ENCODE assay signal across 20 mouse cellular contexts in the genomic region with DNA sequence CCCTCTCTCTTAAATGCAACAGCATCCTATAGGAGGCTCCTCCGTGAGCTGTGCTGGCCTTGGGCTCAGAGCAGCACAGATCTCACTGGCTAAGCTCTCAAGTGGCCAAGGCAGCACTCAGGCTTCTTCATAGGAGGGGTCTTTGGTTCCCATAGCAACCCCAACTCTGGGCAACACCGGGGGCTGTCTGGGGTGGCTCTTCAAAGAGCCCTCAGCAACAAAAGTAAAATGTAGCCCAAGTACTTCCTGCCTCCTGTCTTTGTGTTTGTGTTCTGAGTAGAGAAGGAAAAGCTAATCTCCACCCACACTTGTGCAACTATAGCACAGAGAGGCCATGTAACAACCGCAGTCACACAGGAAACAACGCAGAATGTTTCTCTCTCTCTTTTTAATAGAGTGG.
DNase-seq lines count a peak whose midpoint lies in the region; ATAC-seq and TF ChIP-seq lines count a peak whose summit lies in the region.
"Had no signal": no experiment of that assay in that cellular context is flagged by ENCODE, and none has a peak within 500 bp of the region (broad histone marks: within the 10 kb centered on the region; RNA-seq: fewer than 3 reads in every experiment).

No protein-coding gene starts in this region.

- no peak overlapping the region for H3K4me2 ChIP-seq in forebrain, embryonic 14.5 days (ENCODE audit: low read length)
- H3K4me2 ChIP-seq in forebrain, postnatal 0 days (ENCODE audit: low read depth): no peak overlapping the region
- H3K4me2 ChIP-seq: forebrain, embryonic 15.5 days; heart, embryonic 13.5 days; limb, embryonic 12.5 days had no signal

- no peaks in the 10 kb centered on the region for H3K9me3 ChIP-seq in forebrain, embryonic 14.5 days (replicated peaks; ENCODE audit: control insufficient read depth, low read length)
- H3K9me3 ChIP-seq in forebrain, postnatal 0 days (ENCODE audit: low read length): no peaks in the 10 kb centered on the region
- H3K9me3 ChIP-seq: forebrain, embryonic 15.5 days; heart, embryonic 13.5 days; hindbrain, embryonic 10.5 days had no signal

- TF ChIP-seq POLR2A in spleen, adult 2 months (IDR thresholded peaks at IDR 0.05; ENCODE audit: low read depth, low read length): no peak

- H3K27ac ChIP-seq in forebrain, embryonic 14.5 days (ENCODE audit: low read depth, low read length): no peak overlapping the region
- H3K27ac ChIP-seq in forebrain, postnatal 0 days (ENCODE audit: low read depth, low read length): no peak overlapping the region
- peak overlapping the region; percentile 79 for H3K27ac ChIP-seq in spleen, adult 2 months (ENCODE audit: insufficient read depth, low read length)
- H3K27ac ChIP-seq: forebrain, embryonic 15.5 days; heart, embryonic 13.5 days; hindbrain, embryonic 10.5 days; limb, embryonic 12.5 days had no signal

- no peaks in the 10 kb centered on the region; the same call in 1 of the 2 replicates for H3K4me1 ChIP-seq in forebrain, embryonic 14.5 days (ENCODE audit: control insufficient read depth, insufficient read depth, low read length)
- H3K4me1 ChIP-seq in forebrain, postnatal 0 days (ENCODE audit: insufficient read depth): no peaks in the 10 kb centered on the region
- H3K4me1 ChIP-seq in spleen, adult 2 months (ENCODE audit: control insufficient read depth, insufficient read depth, insufficient read length): no peaks in the 10 kb centered on the region
- H3K4me1 ChIP-seq: forebrain, embryonic 15.5 days had no signal

- peak; percentile 19 for DNase-seq in forebrain, embryonic 14.5 days (ENCODE audit: low spot score)
- no peak for DNase-seq in forebrain, postnatal 0 days
- peak in 1 of 2 experiments; percentile 29 for DNase-seq in spleen, adult 2 months (ENCODE audit: low read depth in 1 of 2, low spot score in 2 of 2)
- DNase-seq in spleen, postnatal 10 days (ENCODE audit: low spot score in 2 of 2): no peak
- DNase-seq in thymus, postnatal 4 days: peak; percentile 55
- no peak for DNase-seq in layer of hippocampus, adult 8-10 months (ENCODE audit: low spot score in 2 of 2)
- DNase-seq in gastrocnemius, postnatal 4 days (ENCODE audit: low spot score in 2 of 2): no peak
- DNase-seq: adrenal gland, postnatal 14 days; cerebellum, postnatal 14 days; gastrocnemius, postnatal 14 days; kidney, postnatal 10 days; lung, postnatal 4 days; right cerebral cortex, adult 18-20 months had no signal

- WGBS in forebrain, embryonic 14.5 days: 37% methylated on average over 4 of the region's 4 CpGs
- 29% methylated on average over 4 of the region's 4 CpGs for WGBS in forebrain, postnatal 0 days
- 22% methylated on average over 4 of the region's 4 CpGs for WGBS in spleen, adult 2 months

- no peak overlapping the region for H3K9ac ChIP-seq in forebrain, embryonic 14.5 days (ENCODE audit: low read length)
- no peak overlapping the region for H3K9ac ChIP-seq in forebrain, postnatal 0 days
- H3K9ac ChIP-seq: forebrain, embryonic 15.5 days; heart, embryonic 13.5 days; limb, embryonic 12.5 days had no signal

- no peak overlapping the region for H3K4me3 ChIP-seq in forebrain, embryonic 14.5 days (ENCODE audit: low read depth, low read length)
- H3K4me3 ChIP-seq in forebrain, postnatal 0 days (ENCODE audit: low read depth, low read length): no peak overlapping the region
- no peak overlapping the region for H3K4me3 ChIP-seq in spleen, adult 2 months (ENCODE audit: extremely low read depth, insufficient read depth, insufficient read length)
- H3K4me3 ChIP-seq: forebrain, embryonic 15.5 days; heart, embryonic 13.5 days; hindbrain, embryonic 10.5 days; limb, embryonic 12.5 days had no signal

- TF ChIP-seq CTCF in forebrain, postnatal 0 days (IDR thresholded peaks at IDR 0.05; ENCODE audit: low read depth): no peak
- no peak for TF ChIP-seq CTCF in spleen, adult 2 months (IDR thresholded peaks at IDR 0.05; ENCODE audit: extremely low read depth, insufficient read depth, insufficient read length, insufficient replicate concordance)

- no peaks in the 10 kb centered on the region for H3K27me3 ChIP-seq in forebrain, embryonic 14.5 days (replicated peaks; ENCODE audit: control insufficient read depth, insufficient read depth, low read length)
- no peaks in the 10 kb centered on the region for H3K27me3 ChIP-seq in forebrain, postnatal 0 days (ENCODE audit: insufficient read depth, low read length)
- H3K27me3 ChIP-seq in spleen, adult 2 months (ENCODE audit: control insufficient read depth, insufficient read depth, low read length): no peaks in the 10 kb centered on the region
- H3K27me3 ChIP-seq: forebrain, embryonic 15.5 days had no signal

- no peaks in the 10 kb centered on the region for H3K36me3 ChIP-seq in forebrain, embryonic 14.5 days (ENCODE audit: control insufficient read depth, insufficient read depth, low read length)
- H3K36me3 ChIP-seq in forebrain, postnatal 0 days (ENCODE audit: insufficient read depth): no peaks in the 10 kb centered on the region
- H3K36me3 ChIP-seq in spleen, adult 2 months (ENCODE audit: control insufficient read depth, insufficient read depth, low read length): no peaks in the 10 kb centered on the region
- H3K36me3 ChIP-seq: forebrain, embryonic 15.5 days; G1E; heart, embryonic 13.5 days; hindbrain, embryonic 10.5 days; limb, embryonic 12.5 days had no signal

- ATAC-seq in forebrain, embryonic 14.5 days: no peak
- ATAC-seq in forebrain, postnatal 0 days: no peak
- ATAC-seq in megakaryocyte, adult 5-6 weeks (ENCODE audit: poor library complexity, severe bottlenecking): peak; percentile 72
- ATAC-seq: forebrain, embryonic 15.5 days; intestine, embryonic 16.5 days had no signal

Comparison
In these comparisons a context has a peak if more than half of its experiments do, and no peak if none do; other contexts are left out.
1. DNase-seq: peak in forebrain, embryonic 14.5 days (single experiment) and thymus, postnatal 4 days (single experiment); none in forebrain, postnatal 0 days (single experiment), spleen, postnatal 10 days (0 of 2), layer of hippocampus, adult 8-10 months (0 of 2) and gastrocnemius, postnatal 4 days (0 of 2).